Mouse (Mus musculus): Measurements from ENCODE around the gene Myh2. TPM values are rescaled to one million over a fixed set of nuclear protein-coding genes. Genes with fewer than 3 reads are reported as not detected.

Gene Myh2
- polyA plus RNA-seq, 1 experiment from 2014 or later, result not detected

DNA sequence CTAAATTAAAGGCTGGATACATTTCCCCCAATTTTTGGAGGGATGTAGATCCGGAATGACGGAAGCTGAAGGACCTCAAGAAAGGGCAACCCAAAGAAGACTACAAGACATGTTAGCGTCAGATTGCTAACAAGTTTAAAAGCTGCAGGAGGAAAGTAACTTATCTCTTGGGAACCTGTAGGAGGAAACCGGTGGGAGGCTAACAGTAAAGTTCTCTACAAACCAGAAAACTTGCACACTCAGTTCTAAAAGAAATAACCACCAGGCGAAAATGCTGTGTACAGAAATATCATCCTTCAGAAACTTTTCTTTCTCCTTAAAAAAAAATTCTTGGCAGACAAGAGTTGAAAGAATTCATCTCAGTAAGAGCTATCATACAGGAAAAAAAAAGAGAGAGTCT lies 58.3 kb downstream of the Myh2 start:
- Histone ChIP-seq H3K36me3 (ENCODE audit: insufficient read depth, low read length) (no peaks in the 10 kb centered on the region), H3K4me1 (replicated peaks; ENCODE audit: insufficient read depth, low read length) (no peaks in the 10 kb centered on the region), H3K4me3 (replicated peaks; ENCODE audit: low read depth, low read length) (no peak overlapping the region), H3K4me2 (ENCODE audit: low read length) (no peak overlapping the region), H3K27me3 (ENCODE audit: insufficient read depth, low read length) (no peaks in the 10 kb centered on the region), H3K9me3 (replicated peaks; ENCODE audit: low read length) (no peaks in the 10 kb centered on the region), H3K27ac (no peak overlapping the region), H3K9ac (ENCODE audit: low read depth, low read length) (no peak overlapping the region)
- no peak for TF ChIP-seq CTCF (IDR thresholded peaks at IDR 0.05; ENCODE audit: low read depth)
- DNase-seq (ENCODE audit: low spot score) (no peak), ATAC-seq (replicated peaks; ENCODE audit: low FRiP score, low read depth) (no peak)
- 59% methylated on average over 5 of the region's 5 CpGs for WGBS

GRCm38 (mm10) chr11:67229946-67230345 lies 59.1 kb downstream of the Myh2 start:
- Histone ChIP-seq H3K4me2 (ENCODE audit: low read length) (no peak overlapping the region), H3K9me3 (replicated peaks; ENCODE audit: low read length) (no peaks in the 10 kb centered on the region), H3K9ac (ENCODE audit: low read depth, low read length) (no peak overlapping the region), H3K36me3 (ENCODE audit: insufficient read depth, low read length) (no peaks in the 10 kb centered on the region), H3K4me3 (replicated peaks; ENCODE audit: low read depth, low read length) (no peak overlapping the region), H3K27me3 (ENCODE audit: insufficient read depth, low read length) (no peaks in the 10 kb centered on the region), H3K27ac (no peak overlapping the region), H3K4me1 (replicated peaks; ENCODE audit: insufficient read depth, low read length) (no peaks in the 10 kb centered on the region)
- WGBS, result 82% methylated on average over 2 of the region's 2 CpGs
- TF ChIP-seq CTCF (IDR thresholded peaks at IDR 0.05; ENCODE audit: low read depth), result no peak
- DNase-seq (ENCODE audit: low spot score) (no peak), ATAC-seq (replicated peaks; ENCODE audit: low FRiP score, low read depth) (no peak)

GRCm38 (mm10) chr11:67235639-67236358 lies 65.0 kb downstream of the Myh2 start:
- Histone ChIP-seq H3K27ac (no peak overlapping the region), H3K9me3 (replicated peaks; ENCODE audit: low read length) (no peaks in the 10 kb centered on the region), H3K4me3 (replicated peaks; ENCODE audit: low read depth, low read length) (no peak overlapping the region), H3K4me2 (ENCODE audit: low read length) (no peak overlapping the region), H3K36me3 (ENCODE audit: insufficient read depth, low read length) (no peaks in the 10 kb centered on the region), H3K4me1 (replicated peaks; ENCODE audit: insufficient read depth, low read length) (no peaks in the 10 kb centered on the region), H3K27me3 (ENCODE audit: insufficient read depth, low read length) (no peaks in the 10 kb centered on the region), H3K9ac (ENCODE audit: low read depth, low read length) (no peak overlapping the region)
- WGBS, result 55% methylated on average over 5 of the region's 5 CpGs
- peak; percentile 75 for TF ChIP-seq CTCF (IDR thresholded peaks at IDR 0.05; ENCODE audit: low read depth)
- DNase-seq (ENCODE audit: low spot score) (peak; percentile 75), ATAC-seq (replicated peaks; ENCODE audit: low FRiP score, low read depth) (no peak)

- ATAC-seq (replicated peaks; ENCODE audit: low FRiP score, low read depth) (no peak), DNase-seq (ENCODE audit: low spot score) (no peak)
- TF ChIP-seq CTCF (IDR thresholded peaks at IDR 0.05; ENCODE audit: low read depth), result no peak
- Histone ChIP-seq H3K9ac (ENCODE audit: low read depth, low read length) (no peak overlapping the region), H3K9me3 (replicated peaks; ENCODE audit: low read length) (no peaks in the 10 kb centered on the region), H3K4me3 (replicated peaks; ENCODE audit: low read depth, low read length) (no peak overlapping the region), H3K4me2 (ENCODE audit: low read length) (no peak overlapping the region), H3K27me3 (ENCODE audit: insufficient read depth, low read length) (no peaks in the 10 kb centered on the region), H3K27ac (no peak overlapping the region), H3K36me3 (ENCODE audit: insufficient read depth, low read length) (no peaks in the 10 kb centered on the region), H3K4me1 (replicated peaks; ENCODE audit: insufficient read depth, low read length) (no peaks in the 10 kb centered on the region)
- WGBS, result 79% methylated on average over 9 of the region's 9 CpGs
Observed at GRCm38 (mm10) chr11:67236799-67237198, 66.0 kb downstream of the Myh2 start.

DNA sequence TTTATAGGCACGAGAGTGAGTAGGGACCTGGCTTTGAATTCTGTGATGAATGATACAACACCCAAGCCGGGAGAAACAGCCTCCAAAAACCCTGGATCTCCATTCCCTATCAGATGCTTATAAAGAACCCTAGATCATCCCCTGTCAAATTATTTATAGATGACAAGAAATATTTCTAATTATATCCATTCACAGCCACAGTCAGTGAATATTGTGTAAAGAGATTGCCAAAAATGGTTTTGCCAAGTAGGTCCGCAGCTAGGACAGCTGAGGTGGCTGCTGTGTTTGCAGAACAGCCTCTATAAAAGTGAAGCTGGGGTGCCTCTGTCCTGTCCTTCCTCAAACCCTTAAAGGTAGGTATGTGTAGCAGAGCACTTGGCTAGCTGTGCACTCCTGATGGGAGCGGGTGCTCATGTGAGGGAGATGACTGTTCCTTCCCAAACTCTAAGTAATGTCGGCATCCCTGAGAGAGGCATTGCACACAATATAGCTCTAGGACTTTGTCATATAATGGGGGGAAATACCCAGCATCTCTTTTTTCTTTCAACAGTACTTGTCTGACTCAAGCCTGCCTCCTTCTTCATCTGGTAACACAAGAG lies 66.8 kb downstream of the Myh2 start, which contains the start of gene Myh4:
TSS of gene Myh4 (plus strand) at position 549 of the 599 bp plus-strand sequence.
- DNase-seq (ENCODE audit: low spot score) (no peak), ATAC-seq (replicated peaks; ENCODE audit: low FRiP score, low read depth) (no peak)
- H3K27me3 ChIP-seq (ENCODE audit: insufficient read depth, low read length), result no peaks in the 10 kb centered on the region
- no peaks in the 10 kb centered on the region for H3K9me3 ChIP-seq (replicated peaks; ENCODE audit: low read length)
- H3K4me1 ChIP-seq (replicated peaks; ENCODE audit: insufficient read depth, low read length), result no peaks in the 10 kb centered on the region
- no peak within 1 kb of the TSS for H3K27ac ChIP-seq
- H3K4me3 ChIP-seq (replicated peaks; ENCODE audit: low read depth, low read length), result no peak within 1 kb of the TSS
- no peak within 1 kb of the TSS for H3K9ac ChIP-seq (ENCODE audit: low read depth, low read length)
- no peak within 1 kb of the TSS for H3K4me2 ChIP-seq (ENCODE audit: low read length)
- WGBS, result 71% methylated on average over 5 of the region's 5 CpGs
- no peaks in the 10 kb centered on the region for H3K36me3 ChIP-seq (ENCODE audit: insufficient read depth, low read length)
- TF ChIP-seq CTCF (IDR thresholded peaks at IDR 0.05; ENCODE audit: low read depth), result no peak

DNA sequence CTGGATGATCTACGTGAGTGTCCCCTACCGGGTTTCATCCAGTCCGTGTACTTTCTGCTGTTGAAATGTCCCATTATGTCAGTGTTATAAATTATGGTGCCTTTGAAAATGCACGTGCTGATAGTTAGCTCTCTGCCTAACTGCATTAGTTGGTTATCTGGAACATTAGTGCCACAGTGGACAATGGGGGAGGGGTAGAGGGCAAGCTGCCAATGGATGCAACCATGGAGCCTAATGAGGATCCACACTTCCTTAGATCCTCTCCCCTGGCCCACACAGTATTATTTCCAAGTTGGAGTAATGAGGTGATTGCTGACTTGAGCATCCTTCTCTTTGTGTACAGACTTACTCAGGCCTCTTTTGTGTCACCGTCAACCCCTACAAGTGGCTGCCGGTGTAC lies 70.2 kb downstream of the Myh2 start:
- Histone ChIP-seq H3K4me1 (replicated peaks; ENCODE audit: insufficient read depth, low read length) (no peaks in the 10 kb centered on the region), H3K9ac (ENCODE audit: low read depth, low read length) (no peak overlapping the region), H3K27ac (no peak overlapping the region), H3K9me3 (replicated peaks; ENCODE audit: low read length) (no peaks in the 10 kb centered on the region), H3K27me3 (ENCODE audit: insufficient read depth, low read length) (no peaks in the 10 kb centered on the region), H3K36me3 (ENCODE audit: insufficient read depth, low read length) (no peaks in the 10 kb centered on the region), H3K4me2 (ENCODE audit: low read length) (no peak overlapping the region), H3K4me3 (replicated peaks; ENCODE audit: low read depth, low read length) (no peak overlapping the region)
- TF ChIP-seq CTCF (IDR thresholded peaks at IDR 0.05; ENCODE audit: low read depth), result no peak
- no peak for DNase-seq (ENCODE audit: low spot score)
- no peak for ATAC-seq (replicated peaks; ENCODE audit: low FRiP score, low read depth)
- 79% methylated on average over 6 of the region's 6 CpGs for WGBS

Other genes with a start within 250 kb of the Myh2 start
- 0.69 and 1.1 TPM in 2 replicates for gene Tmem238l, start 214.4 kb upstream of the Myh2 start, polyA plus RNA-seq (2015; fragmentation: Nextera tagmentation; extraction: Ambion mirVana)
- gene Tmem220, start 145.9 kb upstream of the Myh2 start, polyA plus RNA-seq (2015; fragmentation: Nextera tagmentation; extraction: Ambion mirVana), result 1.5 and 1.8 TPM in 2 replicates
- gene Adprm, start 118.4 kb upstream of the Myh2 start, polyA plus RNA-seq (2015; fragmentation: Nextera tagmentation; extraction: Ambion mirVana), result 29.0 and 29.5 TPM in 2 replicates
- gene Sco1, start 118.4 kb upstream of the Myh2 start, polyA plus RNA-seq (2015; fragmentation: Nextera tagmentation; extraction: Ambion mirVana), result 16.0 and 16.7 TPM in 2 replicates
- gene Myh3, start 92.7 kb upstream of the Myh2 start, polyA plus RNA-seq (2015; fragmentation: Nextera tagmentation; extraction: Ambion mirVana), result 0.01 and 0.05 TPM in 2 replicates
- not detected in 2 replicates for gene Myh1, start 29.0 kb downstream of the Myh2 start, polyA plus RNA-seq (2015; fragmentation: Nextera tagmentation; extraction: Ambion mirVana)
- gene Myh4, start 67.0 kb downstream of the Myh2 start, polyA plus RNA-seq (2015; fragmentation: Nextera tagmentation; extraction: Ambion mirVana), result not detected in 2 replicates
- 0.03 and 0.05 TPM in 2 replicates for gene Myh8, start 106.1 kb downstream of the Myh2 start, polyA plus RNA-seq (2015; fragmentation: Nextera tagmentation; extraction: Ambion mirVana)
- gene Myh13, start 150.6 kb downstream of the Myh2 start, polyA plus RNA-seq (2015; fragmentation: Nextera tagmentation; extraction: Ambion mirVana), result not detected in 2 replicates

Measured in kidney, postnatal 0 days (tissue).